Mouse (Mus musculus) stomach, embryonic 15.5 days (tissue): ENCODE measurements around the gene Utf1. TPM values are rescaled to one million over a fixed set of nuclear protein-coding genes. Genes with fewer than 3 reads are reported as not detected.

Source experiments
- ATAC-seq: fragments of 200-750 bp; cut with Nextera tagmentation; 2 replicates; pipeline ENCODE4 v1.8.0; 2017; ENCODE audit warnings: low read depth, moderate number of reproducible peaks, moderate TSS enrichment; ENCODE audit not compliant: insufficient read depth, low FRiP score
- H3K27ac ChIP-seq: fragments of 300-500 bp; sonication (generic); 2 replicates; pipeline ENCODE4 v1.5.1; 2015; ENCODE audit warnings: mild to moderate bottlenecking, inconsistent platforms
- H3K27me3 ChIP-seq: fragments of 300-500 bp; sonication (generic); replicated peaks from 2 replicates; pipeline ENCODE4 v1.6.1; 2015; ENCODE audit warnings: inconsistent platforms
- H3K36me3 ChIP-seq: fragments of 300-500 bp; sonication (generic); 2 replicates; pipeline ENCODE4 v1.6.1; 2015; ENCODE audit warnings: inconsistent platforms
- H3K4me1 ChIP-seq: fragments of 300-500 bp; sonication (generic); 2 replicates; pipeline ENCODE4 v1.6.1; 2015; ENCODE audit warnings: inconsistent platforms
- H3K4me2 ChIP-seq: fragments of 300-500 bp; sonication (generic); 2 replicates; pipeline ENCODE4 v1.6.1; 2015; ENCODE audit warnings: mild to moderate bottlenecking, inconsistent platforms
- H3K4me3 ChIP-seq: fragments of 300-500 bp; sonication (generic); replicated peaks from 2 replicates; pipeline ENCODE4 v1.5.1; 2015; ENCODE audit warnings: inconsistent platforms
- H3K9ac ChIP-seq: fragments of 300-500 bp; sonication (generic); 2 replicates; pipeline ENCODE4 v1.6.1; 2015; ENCODE audit warnings: inconsistent platforms
- H3K9me3 ChIP-seq: fragments of 300-500 bp; sonication (generic); 2 replicates; pipeline ENCODE4 v1.6.1; 2016; ENCODE audit warnings: inconsistent platforms
- WGBS: fragments of 180-500 bp; shearing (Covaris S2); methylation state at CpG from one replicate; pipeline ENCODE4 v1.1.7; 2015; 5-methylcytosine and 5-hydroxymethylcytosine counted together
- polyA plus RNA-seq: library from polyadenylated mRNA; unstranded; fragments of >200 nt; fragmentation: Nextera tagmentation; extraction: Ambion mirVana; gene quantifications from 2 replicates; pipeline ENCODE4 v1.2.1, GENCODE M21; 2015

The Utf1 gene
- 0.10 TPM in 1 of 2 replicates, not detected in the other for polyA plus RNA-seq

DNA sequence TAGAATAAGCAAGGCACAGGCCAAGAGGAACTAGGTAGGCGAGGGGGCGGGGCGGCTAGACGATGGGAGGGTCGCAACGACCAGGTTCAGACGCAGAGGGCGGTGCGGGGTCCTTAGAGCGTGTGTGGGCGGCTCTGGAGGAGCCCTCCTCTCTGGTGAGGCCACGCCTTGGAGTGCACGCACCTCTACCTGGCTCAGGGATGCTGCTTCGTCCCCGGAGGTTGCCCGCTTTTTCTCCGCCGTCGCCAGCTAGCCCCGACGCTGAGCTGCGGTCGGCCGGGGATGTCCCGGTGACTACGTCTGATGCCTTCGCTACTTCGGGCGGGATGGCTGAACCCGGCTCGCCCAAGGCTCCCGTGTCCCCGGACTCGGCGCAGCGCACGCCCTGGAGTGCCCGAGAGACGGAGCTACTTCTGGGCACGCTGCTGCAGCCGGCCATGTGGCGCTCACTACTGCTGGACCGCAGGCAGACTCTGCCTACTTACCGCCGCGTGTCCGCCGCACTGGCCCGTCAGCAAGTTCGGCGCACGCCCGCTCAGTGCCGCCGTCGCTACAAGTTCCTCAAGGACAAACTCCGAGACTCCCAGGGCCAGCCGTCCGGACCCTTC lies at the start of gene Utf1:
TSS of gene Utf1 (plus strand) at position 116 of the 608 bp plus-strand sequence.
- peaks cover 50% of the 10 kb centered on the region for H3K27me3 ChIP-seq

GRCm38 (mm10) chr7:139894655-139895557 lies 48.7 kb upstream of the Utf1 start, which contains the start of gene Kndc1:
TSS of gene Kndc1 (plus strand) at chr7:139894696.
- Histone ChIP-seq H3K4me3 (peak within 1 kb of the TSS; percentile 38), H3K27me3 (peaks cover 39% of the 10 kb centered on the region), H3K27ac (no peak within 1 kb of the TSS), H3K4me2 (peak within 1 kb of the TSS; percentile 83), H3K4me1 (peaks cover 12% of the 10 kb centered on the region), H3K9ac (no peak within 1 kb of the TSS), H3K9me3 (no peaks in the 10 kb centered on the region), H3K36me3 (no peaks in the 10 kb centered on the region)
- under 1% methylated on average over 46 of the region's 50 CpGs for WGBS
- ATAC-seq, result peak; percentile 48

More for the DNA sequence above, at the start of gene Utf1:
- H3K9ac ChIP-seq, result no peak within 1 kb of the TSS
- H3K9me3 ChIP-seq, result no peaks in the 10 kb centered on the region
- 2% methylated on average over 59 of the region's 59 CpGs for WGBS
- ATAC-seq, result peak; percentile 56; the same call in 1 of the 2 replicates
- H3K4me1 ChIP-seq, result peaks cover 12% of the 10 kb centered on the region
- H3K36me3 ChIP-seq, result no peaks in the 10 kb centered on the region
- peak within 1 kb of the TSS; percentile 67 for H3K4me2 ChIP-seq
- peak within 1 kb of the TSS; percentile 36 for H3K4me3 ChIP-seq
- no peak within 1 kb of the TSS for H3K27ac ChIP-seq

DNA sequence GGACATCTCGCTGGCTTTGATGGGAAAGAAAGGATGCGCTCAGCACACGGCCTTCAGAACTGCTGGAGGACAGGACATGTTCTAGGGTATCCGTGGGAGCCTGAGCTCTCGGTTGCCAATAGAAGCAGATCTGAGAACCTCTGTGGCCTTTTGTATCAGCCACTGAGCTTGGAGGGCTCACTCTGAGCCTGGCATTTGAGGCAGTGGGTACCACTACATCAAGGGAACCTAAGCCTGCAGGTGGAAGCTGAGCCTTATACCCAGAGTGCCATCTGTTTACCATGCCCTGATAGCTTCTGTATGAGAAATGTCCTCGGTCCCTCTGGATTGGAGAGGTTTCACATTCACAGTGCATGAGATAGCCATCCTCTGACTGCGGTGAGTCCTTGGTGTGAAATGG lies 47.3 kb upstream of the Utf1 start:
- no peak overlapping the region for H3K27ac ChIP-seq
- peaks cover 39% of the 10 kb centered on the region for H3K27me3 ChIP-seq
- no peaks in the 10 kb centered on the region for H3K9me3 ChIP-seq
- 75% methylated on average over 7 of the region's 7 CpGs for WGBS
- peaks cover 12% of the 10 kb centered on the region for H3K4me1 ChIP-seq
- H3K36me3 ChIP-seq, result no peaks in the 10 kb centered on the region
- no peak for ATAC-seq
- no peak overlapping the region for H3K4me3 ChIP-seq
- no peak overlapping the region for H3K9ac ChIP-seq
- H3K4me2 ChIP-seq, result no peak overlapping the region

- Histone ChIP-seq H3K4me3 (no peak overlapping the region), H3K4me1 (peaks cover 12% of the 10 kb centered on the region), H3K9ac (no peak overlapping the region), H3K27me3 (peaks cover 39% of the 10 kb centered on the region), H3K36me3 (no peaks in the 10 kb centered on the region), H3K9me3 (no peaks in the 10 kb centered on the region), H3K4me2 (no peak overlapping the region), H3K27ac (no peak overlapping the region)
- WGBS, result 83% methylated on average over 7 of the region's 7 CpGs
- no peak for ATAC-seq
Measured at GRCm38 (mm10) chr7:139896796-139897195, 46.8 kb upstream of the Utf1 start.

DNA sequence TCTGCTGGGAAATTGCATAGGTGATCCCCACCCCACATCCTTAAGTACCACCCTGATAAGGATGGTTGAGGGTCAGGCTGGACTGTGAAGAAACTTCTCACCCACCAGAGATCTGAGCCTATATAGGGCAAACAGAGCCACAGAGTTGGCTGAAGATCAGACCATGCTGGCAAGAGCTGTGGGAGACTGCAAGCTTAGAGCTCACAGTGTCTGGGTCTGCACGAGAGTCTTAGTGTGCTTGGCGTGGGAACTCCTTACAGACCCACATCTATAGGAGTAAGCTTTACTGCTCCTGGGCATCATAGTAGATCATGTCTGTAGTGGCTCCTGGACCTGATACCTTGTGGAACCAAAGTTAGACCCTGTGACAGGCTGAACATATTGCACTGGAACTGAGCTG lies 45.0 kb upstream of the Utf1 start:
- Histone ChIP-seq H3K27me3 (peaks cover 33% of the 10 kb centered on the region), H3K9ac (no peak overlapping the region), H3K4me3 (no peak overlapping the region), H3K36me3 (no peaks in the 10 kb centered on the region), H3K4me1 (peaks cover 12% of the 10 kb centered on the region), H3K4me2 (no peak overlapping the region), H3K9me3 (no peaks in the 10 kb centered on the region), H3K27ac (no peak overlapping the region)
- 76% methylated on average over 2 of the region's 2 CpGs for whole genome bisulfite sequencing
- no peak for ATAC-seq

DNA sequence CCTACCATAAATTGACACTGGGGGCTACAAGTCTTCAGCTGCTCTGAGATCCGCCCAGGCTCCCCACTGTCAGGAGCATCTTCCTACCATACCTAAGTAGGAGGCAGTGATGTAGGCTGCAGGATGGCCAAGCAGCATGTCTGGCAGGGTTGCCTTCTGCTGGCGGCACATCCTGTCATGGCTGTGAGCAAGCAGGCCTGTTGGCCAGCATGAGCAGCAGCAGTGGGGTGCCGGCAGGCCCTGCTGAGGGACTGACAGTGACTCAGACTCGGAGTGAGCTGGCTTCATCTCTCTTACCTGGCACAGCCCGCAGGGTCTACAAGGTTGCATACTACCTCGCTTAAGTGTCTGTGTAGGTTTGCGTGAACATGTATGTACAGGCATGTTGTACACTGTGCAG lies 44.1 kb upstream of the Utf1 start:
- Histone ChIP-seq H3K4me2 (no peak overlapping the region), H3K27me3 (peaks cover 24% of the 10 kb centered on the region), H3K27ac (no peak overlapping the region), H3K36me3 (no peaks in the 10 kb centered on the region), H3K4me1 (peaks cover 9% of the 10 kb centered on the region), H3K9me3 (no peaks in the 10 kb centered on the region), H3K9ac (no peak overlapping the region), H3K4me3 (no peak overlapping the region)
- ATAC-seq, result no peak
- 83% methylated on average over 7 of the region's 7 CpGs for WGBS

DNA sequence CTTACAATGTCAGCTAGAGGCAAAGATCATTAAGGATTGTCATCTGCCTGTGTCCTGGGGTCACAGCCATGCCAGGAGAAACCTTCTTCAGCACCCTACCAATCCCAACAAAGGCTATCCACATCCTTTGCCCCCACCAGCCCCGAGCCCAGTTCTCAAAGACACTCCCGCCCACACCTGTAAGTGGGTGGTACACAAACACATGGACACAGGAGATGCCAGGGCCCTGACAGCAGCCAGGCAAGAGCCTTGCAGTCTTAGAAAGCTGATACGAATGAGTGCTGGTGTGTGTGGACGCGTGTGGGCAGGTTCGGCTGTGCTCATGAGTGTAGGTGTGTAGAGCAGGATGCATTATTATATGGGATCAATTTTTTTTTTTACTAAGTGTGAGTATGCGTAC lies 43.1 kb upstream of the Utf1 start:
- WGBS, result 87% methylated on average over 7 of the region's 7 CpGs
- Histone ChIP-seq H3K36me3 (no peaks in the 10 kb centered on the region), H3K9me3 (no peaks in the 10 kb centered on the region), H3K27ac (no peak overlapping the region), H3K9ac (no peak overlapping the region), H3K4me3 (no peak overlapping the region), H3K27me3 (peaks cover 14% of the 10 kb centered on the region), H3K4me2 (no peak overlapping the region), H3K4me1 (no peaks in the 10 kb centered on the region)
- ATAC-seq, result no peak

GRCm38 (mm10) chr7:139900896-139901295 lies 42.7 kb upstream of the Utf1 start:
- ATAC-seq, result no peak
- no peaks in the 10 kb centered on the region for H3K36me3 ChIP-seq
- no peak overlapping the region for H3K27ac ChIP-seq
- peaks cover 10% of the 10 kb centered on the region for H3K27me3 ChIP-seq
- no peaks in the 10 kb centered on the region for H3K9me3 ChIP-seq
- H3K4me1 ChIP-seq, result no peaks in the 10 kb centered on the region
- 75% methylated on average over 6 of the region's 6 CpGs for whole genome bisulfite sequencing
- H3K9ac ChIP-seq, result no peak overlapping the region
- H3K4me2 ChIP-seq, result no peak overlapping the region
- H3K4me3 ChIP-seq, result no peak overlapping the region

DNA sequence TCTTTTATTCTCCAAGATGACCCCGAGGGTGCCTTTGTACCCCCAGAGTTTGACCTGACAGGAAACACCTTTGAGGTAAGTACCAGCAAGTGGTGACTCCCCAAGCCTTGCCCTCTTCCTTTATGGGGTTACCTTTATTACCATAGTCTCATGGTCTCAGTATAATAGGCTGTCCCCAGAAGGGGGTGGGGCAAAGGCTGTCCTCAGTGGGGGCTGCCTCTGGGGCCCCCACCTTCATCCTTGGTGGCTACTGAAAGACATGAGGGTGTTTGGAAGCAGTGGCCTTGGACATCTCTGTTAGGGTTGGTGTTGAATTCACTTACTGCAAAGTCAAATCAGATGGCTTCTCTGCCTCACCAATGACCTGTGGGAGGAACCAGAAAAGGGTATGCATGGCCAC lies 41.6 kb upstream of the Utf1 start:
- Histone ChIP-seq H3K27ac (no peak overlapping the region), H3K4me2 (no peak overlapping the region), H3K4me3 (no peak overlapping the region)

GRCm38 (mm10) chr7:139905261-139905660 lies 38.3 kb upstream of the Utf1 start:
- no peak overlapping the region for H3K4me3 ChIP-seq

More for the DNA sequence above, 41.6 kb upstream of the Utf1 start:
- no peak for ATAC-seq
- H3K4me1 ChIP-seq, result no peaks in the 10 kb centered on the region
- H3K36me3 ChIP-seq, result no peaks in the 10 kb centered on the region
- no peak overlapping the region for H3K9ac ChIP-seq
- H3K9me3 ChIP-seq, result no peaks in the 10 kb centered on the region
- 48% methylated on average over 1 of the region's 1 CpGs for WGBS
- H3K27me3 ChIP-seq, result no peaks in the 10 kb centered on the region

GRCm38 (mm10) chr7:139905661-139906060 lies 37.9 kb upstream of the Utf1 start:
- H3K36me3 ChIP-seq, result no peaks in the 10 kb centered on the region
- H3K27me3 ChIP-seq, result no peaks in the 10 kb centered on the region
- H3K4me2 ChIP-seq, result peak overlapping the region; percentile 3; the same call in 1 of the 2 replicates
- no peaks in the 10 kb centered on the region for H3K9me3 ChIP-seq
- H3K4me3 ChIP-seq, result no peak overlapping the region
- no peak overlapping the region for H3K9ac ChIP-seq
- ATAC-seq, result no peak
- 6% methylated on average over 6 of the region's 6 CpGs for WGBS
- no peak overlapping the region for H3K27ac ChIP-seq
- H3K4me1 ChIP-seq, result no peaks in the 10 kb centered on the region

More at GRCm38 (mm10) chr7:139905261-139905660, 38.3 kb upstream of the Utf1 start:
- Histone ChIP-seq H3K4me2 (peak overlapping the region; percentile 3; the same call in 1 of the 2 replicates), H3K4me1 (no peaks in the 10 kb centered on the region), H3K27me3 (no peaks in the 10 kb centered on the region), H3K9ac (no peak overlapping the region), H3K27ac (no peak overlapping the region), H3K9me3 (no peaks in the 10 kb centered on the region), H3K36me3 (no peaks in the 10 kb centered on the region)
- 35% methylated on average over 6 of the region's 6 CpGs for WGBS
- ATAC-seq, result no peak

- Histone ChIP-seq H3K4me3 (no peak overlapping the region), H3K4me1 (no peaks in the 10 kb centered on the region), H3K4me2 (no peak overlapping the region), H3K36me3 (no peaks in the 10 kb centered on the region), H3K9me3 (no peaks in the 10 kb centered on the region), H3K9ac (no peak overlapping the region), H3K27me3 (no peaks in the 10 kb centered on the region), H3K27ac (0 out of 2 replicates have a peak overlapping the region, but pooled peaks have one; percentile 5)
- no peak for ATAC-seq
- WGBS, result 56% methylated on average over 5 of the region's 5 CpGs
Measured at GRCm38 (mm10) chr7:139908176-139908575, 35.4 kb upstream of the Utf1 start.
